Mouse (Mus musculus): ENCODE data around the gene P4hb.

DNA sequence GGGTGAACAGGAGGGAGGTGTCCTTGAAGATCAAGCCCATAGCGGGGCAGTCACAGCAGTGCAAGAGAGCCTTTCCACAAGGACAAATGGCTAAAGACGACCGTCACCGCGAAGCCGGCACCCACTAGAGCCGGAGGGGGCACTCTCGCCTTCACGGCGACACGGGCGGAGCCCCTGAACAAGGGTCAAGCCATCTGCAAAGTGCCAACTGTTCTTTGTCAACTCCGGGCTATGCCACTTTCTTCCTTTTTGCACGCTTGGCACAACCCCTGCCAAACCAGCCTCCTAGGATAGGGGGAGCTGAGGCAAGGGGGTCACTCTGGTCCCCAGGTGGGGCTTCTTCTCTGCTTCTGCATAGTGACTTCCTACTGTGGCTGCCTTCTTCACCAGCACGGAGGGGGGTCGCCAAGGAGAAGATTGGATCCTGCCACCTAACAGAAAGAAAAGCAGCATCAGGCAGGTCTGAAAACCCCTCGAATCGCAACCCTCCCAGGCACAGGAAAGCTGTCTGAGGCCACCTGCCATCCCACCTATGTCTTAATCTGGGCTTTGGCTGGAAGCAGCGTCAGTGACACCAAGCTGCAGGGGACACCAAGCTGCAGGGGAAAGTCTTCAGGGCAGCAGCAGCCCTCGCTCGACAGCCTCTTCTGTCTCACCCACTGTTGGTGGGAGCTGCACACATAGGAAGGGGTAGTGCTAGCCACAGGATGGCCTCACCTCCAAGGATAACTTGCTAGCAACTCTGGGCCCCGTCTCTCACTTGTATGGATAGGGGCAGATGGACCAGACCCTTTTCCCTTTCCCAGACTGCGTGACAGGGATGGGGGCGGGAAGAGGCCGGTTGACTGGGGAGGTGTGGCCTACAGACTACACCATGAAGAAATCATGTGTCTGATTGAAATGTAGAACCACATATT, 45.8 kb upstream of the P4hb start:
- no peak for TF ChIP-seq CTCF (IDR thresholded peaks at IDR 0.05; ENCODE audit: control insufficient read depth, insufficient read depth, insufficient read length)
- no peak for TF ChIP-seq FOSL1 (IDR thresholded peaks at IDR 0.05; ENCODE audit: insufficient read depth, low read length, poor library complexity, severe bottlenecking)
- no peak for TF ChIP-seq MAX (IDR thresholded peaks at IDR 0.05)
- TF ChIP-seq MYOD1 (IDR thresholded peaks at IDR 0.05; ENCODE audit: control insufficient read depth, insufficient read length, low read depth), result no peak
- no peak for TF ChIP-seq CEBPB (IDR thresholded peaks at IDR 0.05; ENCODE audit: low read depth)

Measured in C2C12 (cell line).